Mouse (Mus musculus) liver, embryonic 14.5 days (tissue): ENCODE results near the gene Clhc1. TPM values are rescaled to one million over a fixed set of nuclear protein-coding genes. Genes with fewer than 3 reads are reported as not detected.

ENCODE experiments used
- ATAC-seq: fragments of 200-750 bp; cut with Nextera tagmentation; 2 replicates; pipeline ENCODE4 v1.8.0; 2017; ENCODE audit warnings: moderate number of reproducible peaks, mild to moderate bottlenecking, moderate library complexity; ENCODE audit not compliant: insufficient read depth
- DNase-seq, 3 experiments: peaks; one replicate each; pipeline ENCODE4 v3.0.0-alpha.2; 2012 to 2013; ENCODE audit warnings: low read depth in 3 of 3, low spot score in 3 of 3
- H3K27ac ChIP-seq: fragments of 300-500 bp; sonication (generic); 2 replicates; pipeline ENCODE4 v1.5.1; 2014; ENCODE audit warnings: moderate library complexity, mild to moderate bottlenecking, control low read depth, inconsistent platforms
- H3K27me3 ChIP-seq: fragments of 300-500 bp; sonication (generic); 2 replicates; pipeline ENCODE4 v1.6.1; 2014; ENCODE audit warnings: mild to moderate bottlenecking, low read length, moderate library complexity; ENCODE audit not compliant: control insufficient read depth, insufficient read depth
- H3K36me3 ChIP-seq: fragments of 300-500 bp; sonication (generic); replicated peaks from 2 replicates; pipeline ENCODE4 v1.6.1; 2014; ENCODE audit warnings: low read depth; ENCODE audit not compliant: control insufficient read depth, insufficient read depth
- H3K4me1 ChIP-seq, 2 experiments: fragments of 200-500 bp in 1 of 2; fragments of 300-500 bp in 1 of 2; sonication (generic) in 1 of 2; replicated peaks; 2 replicates each; pipeline ENCODE4 v1.6.1; 2012 to 2014; ENCODE audit warnings: antibody characterized with exemption in 1 of 2, inconsistent platforms in 1 of 2, low read length in 1 of 2; ENCODE audit not compliant: control insufficient read depth in 2 of 2, insufficient read depth in 2 of 2
- H3K4me2 ChIP-seq: fragments of 300-500 bp; sonication (generic); 2 replicates; pipeline ENCODE4 v1.6.1; 2014; ENCODE audit warnings: low read depth, mild to moderate bottlenecking, control low read depth, moderate library complexity
- H3K4me3 ChIP-seq, 2 experiments: fragments of 200-500 bp in 1 of 2; fragments of 300-500 bp in 1 of 2; sonication (generic) in 1 of 2; 2 replicates each; pipeline ENCODE4 v1.5.1; 2012 to 2014; ENCODE audit warnings: low read depth in 2 of 2, low read length in 2 of 2, mild to moderate bottlenecking in 2 of 2, control low read depth in 1 of 2, inconsistent platforms in 1 of 2, moderate library complexity in 1 of 2; ENCODE audit not compliant: insufficient read depth in 1 of 2
- H3K9ac ChIP-seq: fragments of 300-500 bp; sonication (generic); replicated peaks from 2 replicates; pipeline ENCODE4 v1.6.1; 2014; ENCODE audit warnings: mild to moderate bottlenecking, control low read depth, moderate library complexity
- H3K9me3 ChIP-seq: fragments of 300-500 bp; sonication (generic); 2 replicates; pipeline ENCODE4 v1.6.1; 2016; ENCODE audit warnings: low read length, mixed read lengths; ENCODE audit not compliant: control insufficient read depth
- CTCF ChIP-seq: IDR thresholded peaks from 2 replicates; pipeline ENCODE4 v1.5.1; 2016; ENCODE audit warnings: antibody characterized with exemption, low read depth, control low read depth
- EP300 ChIP-seq: IDR thresholded peaks from 2 replicates; pipeline ENCODE4 v1.6.1; 2016; ENCODE audit warnings: antibody characterized with exemption, low read depth
- WGBS: fragments of 180-500 bp; shearing (Covaris S2); extraction: QIAGEN DNeasy Blood & Tissue Kit; methylation state at CpG from one replicate; pipeline ENCODE4 v1.1.7; 2014; ENCODE audit not compliant: insufficient replicate concordance; 5-methylcytosine and 5-hydroxymethylcytosine counted together
- polyA plus RNA-seq, 2 experiments: library from polyadenylated mRNA; depleted of rRNA in 1 of 2; stranded (reverse) in 1 of 2; unstranded in 1 of 2; fragments of >200 nt; fragmentation: Nextera tagmentation in 1 of 2; extraction: Ambion mirVana in 1 of 2; gene quantifications; 2 replicates each; pipeline versions ENCODE4 v1.2.1 to v1.2.3; 2012 to 2014

Gene Clhc1
- polyA plus RNA-seq, 2 experiments, result 0.10 TPM; not detected in 1

DNA sequence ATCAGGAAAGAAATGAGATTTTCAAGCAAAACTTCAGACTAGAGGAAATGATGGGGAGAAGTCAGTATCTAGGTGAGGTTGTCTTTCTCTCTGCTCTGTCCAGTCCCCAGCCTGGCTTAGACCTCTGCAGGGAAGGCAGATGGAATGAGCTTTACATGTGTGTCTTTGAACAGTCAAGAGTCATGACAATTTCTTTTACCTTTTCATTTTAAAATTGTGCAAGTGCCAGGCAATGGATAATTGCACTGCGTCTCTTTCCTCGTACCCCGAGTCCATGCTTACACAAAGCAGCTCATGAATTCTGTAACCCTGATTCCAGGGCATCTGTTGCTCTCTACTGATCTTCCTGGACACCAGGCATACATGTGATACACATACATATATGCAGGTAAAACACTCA, 80.0 kb downstream of the Clhc1 start:
- 80% methylated on average over 3 of the region's 3 CpGs for WGBS

More for the DNA sequence above, 80.0 kb downstream of the Clhc1 start:
- no peaks in the 10 kb centered on the region for H3K4me1 ChIP-seq
- TF ChIP-seq EP300 (no peak), CTCF (no peak)
- no peak overlapping the region for H3K4me2 ChIP-seq
- H3K36me3 ChIP-seq, result no peaks in the 10 kb centered on the region
- H3K9me3 ChIP-seq, result no peaks in the 10 kb centered on the region
- no peaks in the 10 kb centered on the region for H3K27me3 ChIP-seq
- no peak for DNase-seq
- H3K9ac ChIP-seq, result no peak overlapping the region
- ATAC-seq, result no peak
- H3K27ac ChIP-seq, result no peak overlapping the region
- H3K4me3 ChIP-seq, result no peak overlapping the region

Other genes with a start within 250 kb of the Clhc1 start
- 0.75 and 1.2 TPM in 2 replicates for gene Ccdc88a, start 174.3 kb upstream of the Clhc1 start, polyA plus RNA-seq (2012; rRNA removed)
- 2.9 and 3.5 TPM in 2 replicates for gene Ccdc88a, start 174.3 kb upstream of the Clhc1 start, polyA plus RNA-seq (2014; fragmentation: Nextera tagmentation; extraction: Ambion mirVana)
- 6.7 and 11.1 TPM in 2 replicates for gene Prorsd1, start 32.9 kb upstream of the Clhc1 start, polyA plus RNA-seq (2012; rRNA removed)
- 19.8 and 20.8 TPM in 2 replicates for gene Prorsd1, start 32.9 kb upstream of the Clhc1 start, polyA plus RNA-seq (2014; fragmentation: Nextera tagmentation; extraction: Ambion mirVana)
- 9.3 and 12.6 TPM in 2 replicates for gene Mtif2, start 21.5 kb upstream of the Clhc1 start, polyA plus RNA-seq (2012; rRNA removed)
- 15.3 and 18.3 TPM in 2 replicates for gene Mtif2, start 21.5 kb upstream of the Clhc1 start, polyA plus RNA-seq (2014; fragmentation: Nextera tagmentation; extraction: Ambion mirVana)
- 376 and 902 TPM in 2 replicates for gene Rps27a, start 159 bp downstream of the Clhc1 start, polyA plus RNA-seq (2012; rRNA removed)
- gene Rps27a, start 159 bp downstream of the Clhc1 start, polyA plus RNA-seq (2014; fragmentation: Nextera tagmentation; extraction: Ambion mirVana), result 1,086 and 1,164 TPM in 2 replicates
- 14.0 and 21.4 TPM in 2 replicates for gene Rtn4, start 145.0 kb downstream of the Clhc1 start, polyA plus RNA-seq (2012; rRNA removed)
- 10.2 and 11.5 TPM in 2 replicates for gene Rtn4, start 145.0 kb downstream of the Clhc1 start, polyA plus RNA-seq (2014; fragmentation: Nextera tagmentation; extraction: Ambion mirVana)